ENCODE assay signal across 9 mouse cellular contexts in genomic region chr10:99164871-99165477, GRCm38 (mm10). TPM values are rescaled to one million over a fixed set of nuclear protein-coding genes. Genes with fewer than 3 reads are reported as not detected.
A peak's percentile ranks its signal among the peaks of the same experiment; 100 is the strongest.
DNase-seq lines count a peak whose midpoint lies in the region; ATAC-seq lines count a peak whose summit lies in the region.
"Had no signal": no experiment of that assay in that cellular context is flagged by ENCODE, and none has a peak within 500 bp of the region (broad histone marks: within the 10 kb centered on the region; RNA-seq: fewer than 3 reads in every experiment).

No protein-coding gene starts in this region.

- H3K4me2 ChIP-seq in midbrain, embryonic 12.5 days (replicated peaks): no peak overlapping the region
- H3K4me2 ChIP-seq: liver, embryonic 15.5 days had no signal

- intact Hi-C loops in left cerebral cortex, postnatal 4 days (cut with DNase I): loop anchor here (2.0 to 5.0 kb wide), 4 partner anchors 97 to 452 kb away; partner anchors contain the start of gene Dusp6

- H3K27me3 ChIP-seq in midbrain, embryonic 12.5 days: no peaks in the 10 kb centered on the region
- H3K27me3 ChIP-seq: liver, embryonic 15.5 days had no signal

- peak; percentile 57 for ATAC-seq in midbrain, embryonic 12.5 days (ENCODE audit: low FRiP score, low read depth)

- H3K9me3 ChIP-seq in midbrain, embryonic 12.5 days: no peaks in the 10 kb centered on the region
- H3K9me3 ChIP-seq: liver, embryonic 15.5 days had no signal

- peak; percentile 72 for DNase-seq in 3T3-L1 (ENCODE audit: low read depth, low spot score)
- peak; percentile 51 for DNase-seq in CD4-positive helper T cell, adult 2 months (ENCODE audit: low read depth, low spot score)
- peak; percentile 82 for DNase-seq in embryo, embryonic 10.5 days (ENCODE audit: low spot score)
- DNase-seq in heart, postnatal 4 days: peak; percentile 45
- DNase-seq in left cerebral cortex, postnatal 4 days: peak; percentile 32
- DNase-seq in thymus, postnatal 4 days: peak; percentile 57
- no peak for DNase-seq in urinary bladder, postnatal 36 days (ENCODE audit: low spot score in 2 of 2)

- H3K4me3 ChIP-seq in midbrain, embryonic 12.5 days: no peak overlapping the region
- H3K4me3 ChIP-seq: liver, embryonic 15.5 days had no signal

- no peak overlapping the region for H3K9ac ChIP-seq in midbrain, embryonic 12.5 days (replicated peaks)
- H3K9ac ChIP-seq: liver, embryonic 15.5 days had no signal

- no peak overlapping the region for H3K27ac ChIP-seq in midbrain, embryonic 12.5 days (replicated peaks)
- H3K27ac ChIP-seq: liver, embryonic 15.5 days had no signal

- peaks cover 8% of the 10 kb centered on the region; the same call in 1 of the 2 replicates for H3K4me1 ChIP-seq in midbrain, embryonic 12.5 days

- no peaks in the 10 kb centered on the region for H3K36me3 ChIP-seq in midbrain, embryonic 12.5 days
- H3K36me3 ChIP-seq: liver, embryonic 15.5 days had no signal

- 38% methylated on average over 12 of the region's 13 CpGs for WGBS in midbrain, embryonic 12.5 days

RNA-seq across cellular contexts. Expression of gene Phxr2, which starts 38.8 kb away (rescaled TPM):
- not detected for total RNA-seq in heart, postnatal 4 days (2021)
- total RNA-seq in left cerebral cortex, postnatal 4 days (2021): not detected
- not detected in 2 replicates for polyA plus RNA-seq in midbrain, embryonic 12.5 days (2016; fragmentation: Nextera tagmentation; extraction: Ambion mirVana)
- polyA plus RNA-seq: liver, embryonic 15.5 days had no signal

RNA-seq across cellular contexts. Expression of gene Galnt4, which starts 57.0 kb away (rescaled TPM):
- 1 to 10 TPM; 6.1 to 6.3 TPM for total RNA-seq in heart, postnatal 4 days (2021)
- total RNA-seq in left cerebral cortex, postnatal 4 days (2021): 1 to 10 TPM; 4.0 to 4.1 TPM
- polyA plus RNA-seq in midbrain, embryonic 12.5 days (2016; fragmentation: Nextera tagmentation; extraction: Ambion mirVana): 5.1 and 5.3 TPM in 2 replicates

RNA-seq across cellular contexts. Expression of gene Poc1b, which starts 58.1 kb away (rescaled TPM):
- total RNA-seq in heart, postnatal 4 days (2021): 10 to 100 TPM in 1 of 2 experiments, 1 to 10 TPM in 1; 8.6 to 11.2 TPM
- 10 to 100 TPM; 13.3 to 14.8 TPM for total RNA-seq in left cerebral cortex, postnatal 4 days (2021)
- 20.4 and 23.6 TPM in 2 replicates for polyA plus RNA-seq in midbrain, embryonic 12.5 days (2016; fragmentation: Nextera tagmentation; extraction: Ambion mirVana)

Comparison
In these comparisons a context has a peak if more than half of its experiments do, and no peak if none do; other contexts are left out.
1. DNase-seq: peak in 3T3-L1 (single experiment), CD4-positive helper T cell, adult 2 months (single experiment), embryo, embryonic 10.5 days (single experiment), heart, postnatal 4 days (single experiment), left cerebral cortex, postnatal 4 days (single experiment) and thymus, postnatal 4 days (single experiment); none in urinary bladder, postnatal 36 days (0 of 2).